Mouse (Mus musculus) small intestine, adult 2 months (tissue): Measurements from ENCODE around the gene Gfod2. TPM values are rescaled to one million over a fixed set of nuclear protein-coding genes. Genes with fewer than 3 reads are reported as not detected.

ENCODE experiments used
- H3K27ac ChIP-seq: fragments of 200-500 bp; 2 replicates; pipeline ENCODE4 v1.5.1; 2012; ENCODE audit warnings: low read depth, low read length, control low read depth, inconsistent platforms; ENCODE audit not compliant: insufficient read depth
- H3K27me3 ChIP-seq: fragments of 200-500 bp; 2 replicates; pipeline ENCODE4 v1.6.1; 2012; ENCODE audit warnings: mild to moderate bottlenecking, moderate library complexity, low read length, inconsistent platforms; ENCODE audit not compliant: control insufficient read depth, insufficient read depth
- H3K36me3 ChIP-seq: fragments of 200-500 bp; 2 replicates; pipeline ENCODE4 v1.6.1; 2012; ENCODE audit warnings: mild to moderate bottlenecking, low read length, control low read depth, inconsistent platforms; ENCODE audit not compliant: control insufficient read depth, insufficient read depth
- H3K4me1 ChIP-seq: fragments of 200-500 bp; 2 replicates; pipeline ENCODE4 v1.6.1; 2012; ENCODE audit warnings: low read length, inconsistent platforms, mixed read lengths; ENCODE audit not compliant: control insufficient read depth, insufficient read depth, insufficient read length
- H3K4me3 ChIP-seq: fragments of 200-500 bp; 2 replicates; pipeline ENCODE4 v1.5.1; 2012; ENCODE audit warnings: low read depth, mild to moderate bottlenecking, control low read depth, inconsistent platforms, low read length, moderate library complexity
- CTCF ChIP-seq: fragments of 200-500 bp; IDR thresholded peaks from 2 replicates; pipeline ENCODE4 v1.5.1; 2012; ENCODE audit warnings: low read depth, mild to moderate bottlenecking, control low read depth, inconsistent platforms, low read length, moderate library complexity, mixed read lengths; ENCODE audit not compliant: insufficient replicate concordance, insufficient read length; ENCODE audit errors: extremely low read depth
- POLR2A ChIP-seq: fragments of 200-500 bp; IDR thresholded peaks from 2 replicates; pipeline ENCODE4 v1.6.1; 2012; ENCODE audit warnings: low read depth, mild to moderate bottlenecking, control low read depth, inconsistent platforms, low read length, moderate library complexity
- WGBS: fragments of 180-500 bp; shearing (Covaris S2); methylation state at CpG from one replicate; pipeline ENCODE4 v1.1.7; 2018; 5-methylcytosine and 5-hydroxymethylcytosine counted together
- polyA plus RNA-seq: library from polyadenylated mRNA; depleted of rRNA; stranded (reverse); fragments of >200 nt; gene quantifications from 2 replicates; pipeline ENCODE4 v1.2.3, GENCODE M21; 2012

Gene Gfod2
- polyA plus RNA-seq, 1 experiment = 8.3 TPM

DNA sequence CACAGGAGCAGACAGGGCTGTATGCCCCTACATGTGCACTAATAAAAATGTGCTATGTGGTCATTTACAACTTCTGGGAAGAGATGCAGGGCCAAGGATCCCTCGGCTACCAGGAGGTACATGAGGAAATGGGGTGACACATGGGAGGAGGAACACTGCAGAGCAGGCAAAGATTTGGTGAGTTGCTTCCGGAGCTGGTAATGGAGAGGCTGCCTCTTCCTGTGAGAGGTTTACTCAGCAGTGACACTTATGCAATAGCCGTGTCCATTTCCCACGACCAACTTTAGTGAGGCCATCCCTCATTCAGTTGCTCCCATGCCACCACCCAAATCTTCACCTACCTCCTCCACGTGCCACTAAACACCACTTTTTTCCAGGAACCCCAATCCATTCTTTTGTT, 21.8 kb upstream of the Gfod2 start:
- Histone ChIP-seq H3K27ac (peak overlapping the region; percentile 63), H3K4me1 (peaks cover 13% of the 10 kb centered on the region), H3K4me3 (no peak overlapping the region), H3K27me3 (no peaks in the 10 kb centered on the region), H3K36me3 (peaks cover 40% of the 10 kb centered on the region)
- WGBS = 48% methylated on average over 5 of the region's 5 CpGs
- no peak for TF ChIP-seq CTCF
- TF ChIP-seq POLR2A = no peak

DNA sequence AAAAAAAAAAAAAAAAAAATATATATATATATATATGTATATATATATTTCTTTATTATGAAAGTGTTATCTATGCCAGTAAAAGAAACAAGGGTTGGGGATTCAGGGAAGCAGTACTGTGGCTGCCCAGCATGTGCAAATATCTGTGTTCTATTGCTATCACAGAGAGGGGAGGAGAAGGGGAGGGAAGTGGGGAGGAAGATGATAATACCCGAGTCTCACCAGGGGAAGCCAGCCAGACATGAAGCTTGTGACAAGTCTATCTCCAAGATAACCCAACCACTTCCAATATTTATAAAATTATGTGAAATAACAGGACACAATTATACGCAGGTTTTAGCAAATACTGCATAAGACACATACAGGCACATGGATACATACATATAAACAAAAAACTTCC, 19.4 kb upstream of the Gfod2 start:
- H3K4me1 ChIP-seq = peaks cover 13% of the 10 kb centered on the region
- H3K36me3 ChIP-seq = peaks cover 55% of the 10 kb centered on the region
- no peak overlapping the region for H3K27ac ChIP-seq
- no peaks in the 10 kb centered on the region for H3K27me3 ChIP-seq
- no peak overlapping the region for H3K4me3 ChIP-seq
- TF ChIP-seq CTCF = no peak
- no peak for TF ChIP-seq POLR2A
- 81% methylated on average over 2 of the region's 2 CpGs for WGBS

DNA sequence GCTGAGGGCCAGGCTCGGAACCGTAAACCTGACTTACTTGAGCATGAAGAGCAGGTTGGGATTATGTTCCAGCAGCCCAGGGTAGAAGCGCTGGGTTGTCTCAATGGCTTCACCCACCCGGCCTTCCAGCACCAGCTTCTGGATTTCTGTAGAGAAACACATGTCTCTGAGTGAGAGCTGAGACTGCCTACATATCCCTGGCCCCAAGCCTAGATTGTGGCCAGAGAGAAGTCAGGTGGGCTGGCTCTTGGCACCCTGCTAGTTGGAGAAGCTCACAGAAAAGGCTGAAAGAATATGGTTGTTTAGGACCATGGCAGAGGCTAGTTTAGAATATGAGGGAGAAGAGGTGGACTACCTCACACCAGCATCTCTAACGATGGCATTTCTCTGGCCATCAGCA, 16.0 kb upstream of the Gfod2 start:
- H3K4me3 ChIP-seq = no peak overlapping the region
- WGBS = 99% methylated on average over 5 of the region's 5 CpGs
- H3K36me3 ChIP-seq = peaks cover 67% of the 10 kb centered on the region
- no peak overlapping the region for H3K27ac ChIP-seq
- TF ChIP-seq POLR2A = no peak
- TF ChIP-seq CTCF = no peak
- peaks cover 2% of the 10 kb centered on the region for H3K4me1 ChIP-seq
- no peaks in the 10 kb centered on the region for H3K27me3 ChIP-seq

DNA sequence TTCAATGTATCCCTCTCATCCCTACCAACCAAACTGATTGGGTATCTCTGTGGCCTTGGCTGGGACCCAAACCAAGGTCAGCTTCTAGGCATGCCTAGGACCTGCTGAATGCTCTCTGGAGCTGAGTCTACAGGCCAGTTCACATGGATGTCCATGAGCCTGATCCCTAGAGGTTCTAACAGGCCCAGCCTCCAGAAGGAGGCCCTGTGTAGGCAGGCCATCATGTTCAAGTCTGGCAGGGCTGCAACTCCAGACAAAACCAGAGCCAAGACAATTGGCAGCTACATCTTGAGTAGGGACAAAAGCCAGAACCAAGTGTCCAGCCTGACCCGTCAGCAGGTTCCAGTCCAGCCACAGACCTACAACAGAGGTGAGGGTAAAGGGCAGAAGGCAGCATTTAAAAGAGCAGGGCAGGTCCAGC, 15.0 kb upstream of the Gfod2 start:
- TF ChIP-seq CTCF = no peak
- TF ChIP-seq POLR2A = no peak
- WGBS = 95% methylated on average over 1 of the region's 1 CpGs
- H3K4me1 ChIP-seq = no peaks in the 10 kb centered on the region; the same call in 1 of the 2 replicates
- no peak overlapping the region for H3K27ac ChIP-seq
- H3K27me3 ChIP-seq = no peaks in the 10 kb centered on the region
- H3K36me3 ChIP-seq = peaks cover 65% of the 10 kb centered on the region
- no peak overlapping the region for H3K4me3 ChIP-seq

DNA sequence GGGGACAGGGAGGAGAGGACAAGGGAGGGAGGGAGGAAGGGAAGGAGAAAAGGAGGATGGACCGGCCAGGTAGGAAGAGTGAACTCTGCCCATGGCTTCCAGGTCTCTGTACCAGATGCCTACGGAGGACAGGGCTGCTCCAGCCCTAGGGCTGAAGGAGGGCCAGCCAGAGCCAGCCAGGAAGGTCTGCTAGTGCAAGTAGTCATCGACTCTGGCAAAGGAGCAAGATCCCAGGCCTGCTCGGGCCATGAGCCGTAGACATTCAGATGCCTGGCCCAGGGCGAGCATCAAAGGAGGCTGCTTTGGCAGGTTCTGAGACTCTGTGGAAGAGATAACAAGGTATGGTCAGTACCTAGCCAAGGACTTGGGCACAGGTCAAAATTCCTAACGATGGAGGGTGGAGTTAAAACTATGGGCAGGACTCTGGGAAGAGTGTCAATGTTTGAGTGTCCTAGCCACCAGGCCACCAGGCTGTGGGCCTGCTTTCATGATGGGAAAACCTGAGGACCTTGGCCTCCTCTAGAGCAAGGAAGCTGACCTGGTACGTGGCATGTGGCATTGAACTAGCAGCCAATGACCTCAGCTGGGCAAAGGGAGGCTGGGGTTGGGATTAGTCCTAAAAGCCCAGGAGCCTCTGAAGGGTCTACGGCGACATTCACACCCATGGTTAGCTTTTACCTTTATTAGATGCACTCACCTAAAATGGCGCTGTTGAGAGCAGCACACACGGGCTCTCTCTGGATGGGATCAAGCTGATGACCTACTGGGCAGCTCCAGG, 13.1 kb upstream of the Gfod2 start:
- Histone ChIP-seq H3K36me3 (peaks cover 58% of the 10 kb centered on the region), H3K4me1 (no peaks in the 10 kb centered on the region), H3K4me3 (no peak overlapping the region), H3K27me3 (no peaks in the 10 kb centered on the region), H3K27ac (no peak overlapping the region)
- TF ChIP-seq POLR2A = no peak
- WGBS = 90% methylated on average over 12 of the region's 12 CpGs

DNA sequence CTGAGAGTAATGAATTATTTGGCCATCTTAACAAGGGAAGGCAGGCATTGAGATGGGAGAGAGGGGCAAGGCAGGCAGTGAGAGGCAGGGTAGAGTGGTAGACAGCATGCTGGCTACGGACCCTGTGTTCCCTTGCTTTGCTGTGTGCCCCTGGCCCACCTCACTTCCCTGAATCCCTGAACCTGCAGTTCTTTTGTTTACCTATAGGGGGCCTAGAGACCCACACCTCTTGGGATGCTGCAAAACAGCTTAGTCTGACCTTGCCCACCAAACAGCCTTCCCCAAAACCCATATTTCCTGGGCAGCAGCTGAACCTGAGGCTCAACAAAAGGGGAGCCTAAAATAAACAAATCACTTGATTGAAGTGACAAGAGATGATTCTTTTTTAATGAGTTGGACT, 12.1 kb upstream of the Gfod2 start:
- TF ChIP-seq POLR2A = 0 out of 2 replicates have a peak, but pooled peaks have one; percentile 17
- peak; percentile 70; the same call in 1 of the 2 replicates for TF ChIP-seq CTCF
- Histone ChIP-seq H3K27ac (no peak overlapping the region), H3K4me3 (no peak overlapping the region), H3K4me1 (no peaks in the 10 kb centered on the region), H3K27me3 (no peaks in the 10 kb centered on the region), H3K36me3 (peaks cover 55% of the 10 kb centered on the region)
- 86% methylated on average over 1 of the region's 1 CpGs for WGBS

DNA sequence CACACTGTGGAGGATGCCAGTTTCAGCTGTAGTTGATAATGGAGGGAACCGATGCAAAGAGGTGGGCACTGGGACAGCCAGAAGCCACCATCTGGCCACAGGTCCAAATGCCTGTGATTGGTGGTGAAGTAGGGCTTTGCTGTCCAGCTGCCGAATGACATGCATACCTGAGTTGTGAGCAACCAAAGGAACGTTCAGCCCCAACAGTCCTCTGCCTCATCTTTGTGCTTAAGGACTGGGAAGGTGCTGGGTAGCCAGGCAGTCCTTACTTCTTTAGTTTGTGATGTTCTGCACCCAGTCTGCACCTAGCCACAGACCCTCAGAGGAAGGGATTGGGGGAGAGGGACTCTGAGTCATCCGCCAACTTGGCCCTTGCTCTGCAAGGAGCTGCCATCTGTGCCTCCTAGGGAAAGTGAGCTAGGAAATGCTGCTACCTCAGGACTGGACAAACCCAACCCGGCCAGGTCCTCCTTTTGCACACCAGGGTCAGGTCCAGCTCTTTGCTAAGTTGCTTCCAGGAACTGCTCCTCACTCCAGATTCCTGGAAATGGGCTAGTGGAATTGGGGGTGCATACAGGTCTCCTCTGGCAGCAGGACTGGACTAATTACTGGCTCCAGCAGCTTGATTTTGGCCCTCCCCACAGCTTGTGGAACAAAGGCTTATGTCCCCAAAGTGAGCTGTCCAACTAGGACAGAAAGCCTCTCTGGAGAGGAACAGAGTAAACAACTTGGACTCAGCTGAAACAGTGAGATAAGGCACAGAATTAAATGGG, 10.2 kb upstream of the Gfod2 start:
- 84% methylated on average over 5 of the region's 5 CpGs for WGBS
- no peaks in the 10 kb centered on the region for H3K27me3 ChIP-seq
- H3K4me3 ChIP-seq = no peak overlapping the region
- H3K4me1 ChIP-seq = no peaks in the 10 kb centered on the region
- TF ChIP-seq POLR2A (no peak), CTCF (no peak)
- peaks cover 39% of the 10 kb centered on the region for H3K36me3 ChIP-seq
- no peak overlapping the region for H3K27ac ChIP-seq
